Mouse (Mus musculus): Measurements from ENCODE around the gene Atoh8.
A peak's percentile ranks its signal among the peaks of the same experiment; 100 is the strongest.

Gene Atoh8

DNA sequence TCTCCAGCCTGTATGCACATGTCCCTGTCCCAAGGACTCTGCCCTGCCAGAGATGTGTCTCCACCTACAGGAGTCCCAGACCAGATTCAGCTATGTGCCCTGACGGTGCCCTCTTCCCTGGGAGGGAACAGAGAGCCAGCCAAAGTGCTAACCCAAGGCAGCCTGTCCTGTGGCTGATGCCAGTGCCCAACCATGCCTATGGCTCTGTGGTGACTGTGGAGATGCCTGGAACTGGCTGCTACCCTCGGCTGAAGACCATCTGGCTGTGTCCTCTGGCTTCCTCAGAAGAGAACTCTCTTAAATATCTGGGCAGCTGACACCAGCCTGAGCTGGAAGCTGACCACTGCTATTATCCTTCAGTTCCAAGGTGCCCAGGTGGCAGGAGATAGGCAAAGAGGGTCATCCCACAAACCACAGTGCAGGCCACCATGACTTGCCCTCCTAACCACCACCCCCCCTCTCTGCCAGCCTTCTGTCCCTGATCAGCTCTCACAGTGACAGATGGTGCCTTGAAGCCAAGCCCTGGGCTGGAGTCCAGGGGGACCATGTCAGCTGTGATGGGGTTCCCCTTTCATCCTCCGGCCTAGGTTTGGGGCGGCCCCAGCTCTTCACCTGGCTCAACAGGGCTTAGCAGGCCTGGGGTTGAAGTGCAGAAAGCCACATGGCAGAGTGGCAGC, 18.7 kb upstream of the Atoh8 start:
- DNase-seq, result no peak

DNA sequence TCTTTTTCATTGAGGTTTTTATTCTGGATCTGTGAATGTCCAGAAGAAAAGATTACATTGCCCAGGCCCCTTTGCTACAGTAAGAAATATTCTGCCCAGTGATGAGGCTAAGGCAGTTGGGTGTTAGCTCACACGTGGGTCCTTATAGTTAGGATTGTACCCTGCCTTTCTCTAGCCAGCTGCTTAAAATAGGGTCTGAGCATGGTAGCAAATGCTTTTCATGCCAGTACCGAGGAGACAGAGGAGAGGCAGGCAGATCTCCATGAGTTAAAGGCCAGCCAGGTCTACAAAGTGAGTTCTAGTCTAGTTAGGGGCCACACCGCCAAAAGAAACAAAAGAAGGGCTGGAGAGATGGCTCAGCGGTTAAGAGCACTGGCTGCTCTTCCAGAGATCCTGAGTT, 17.8 kb upstream of the Atoh8 start:
- DNase-seq, result no peak

DNA sequence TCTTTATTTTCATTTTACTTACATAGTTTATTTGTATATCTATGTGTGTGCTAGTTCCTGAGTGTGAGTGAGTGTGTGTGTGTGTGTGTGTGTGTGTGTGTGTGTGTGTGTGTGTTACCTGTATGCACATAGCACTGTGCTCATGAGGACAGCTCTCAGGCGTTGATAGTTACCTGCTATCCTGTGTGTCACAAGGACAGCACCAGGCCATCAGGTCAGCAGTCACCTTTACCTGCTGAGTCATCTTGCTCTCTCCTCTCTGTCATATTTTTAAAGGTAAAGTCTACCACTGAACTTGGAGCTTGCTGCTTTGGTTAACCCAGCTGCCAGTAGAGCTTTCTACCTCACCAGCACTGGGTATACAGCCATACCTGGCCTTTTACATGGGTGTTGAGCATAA, 17.1 kb upstream of the Atoh8 start:
- no peak for DNase-seq

DNA sequence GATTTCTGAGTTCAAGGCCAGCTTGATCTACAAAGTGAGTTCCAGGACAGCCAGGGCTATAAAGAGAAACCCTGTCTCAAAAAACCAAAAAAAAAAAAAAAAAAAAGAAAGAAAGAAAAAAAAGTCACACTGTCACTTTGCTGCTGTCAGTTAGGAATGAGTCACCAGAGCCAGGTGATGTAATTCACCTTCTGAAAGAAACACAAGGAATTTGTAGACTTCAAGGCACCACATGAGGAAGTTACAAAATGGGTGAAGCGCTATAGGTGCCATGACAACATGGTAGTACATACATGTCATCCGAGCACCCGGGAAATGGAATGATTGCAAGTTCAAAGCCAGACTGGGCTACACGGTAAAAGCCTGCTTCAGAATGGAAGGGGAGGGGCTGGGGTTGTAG, 14.6 kb upstream of the Atoh8 start:
- no peak for DNase-seq

DNA sequence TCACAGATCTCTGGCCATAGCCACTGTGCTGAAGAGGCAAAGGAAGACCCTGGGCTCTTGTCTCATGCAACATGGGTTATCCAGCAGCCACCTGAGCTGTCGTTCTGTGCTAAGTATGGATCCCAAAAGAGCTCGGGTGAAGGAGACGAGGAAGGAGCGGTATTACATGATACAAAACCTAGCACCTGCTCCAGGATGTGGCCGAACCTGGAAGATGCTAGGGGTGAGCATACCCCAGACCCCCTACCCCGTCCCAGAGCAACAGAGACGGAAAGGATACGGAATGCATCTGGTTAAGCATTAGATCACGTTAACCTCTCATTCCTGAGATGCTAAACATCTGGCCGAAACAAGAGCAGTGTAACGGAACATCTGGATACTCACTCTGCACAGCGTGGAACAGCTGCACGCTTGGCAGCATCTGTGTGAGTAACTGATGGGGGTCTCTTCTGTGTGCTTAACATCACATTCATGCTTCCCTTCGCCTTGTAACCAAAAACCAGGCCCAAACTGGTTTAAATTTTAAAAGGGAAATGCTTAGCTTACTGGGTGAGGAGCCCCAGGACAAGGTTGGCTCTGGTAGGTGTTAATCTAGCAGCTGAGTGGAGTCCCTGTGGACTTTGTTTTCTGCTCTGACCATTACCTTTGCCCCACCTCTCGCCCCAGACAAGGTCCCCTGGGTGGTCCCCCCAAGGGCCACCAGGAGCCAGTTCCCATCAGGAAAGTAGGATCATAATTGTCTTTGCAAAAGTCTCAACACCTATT, 13.0 kb upstream of the Atoh8 start:
- no peak for DNase-seq

DNA sequence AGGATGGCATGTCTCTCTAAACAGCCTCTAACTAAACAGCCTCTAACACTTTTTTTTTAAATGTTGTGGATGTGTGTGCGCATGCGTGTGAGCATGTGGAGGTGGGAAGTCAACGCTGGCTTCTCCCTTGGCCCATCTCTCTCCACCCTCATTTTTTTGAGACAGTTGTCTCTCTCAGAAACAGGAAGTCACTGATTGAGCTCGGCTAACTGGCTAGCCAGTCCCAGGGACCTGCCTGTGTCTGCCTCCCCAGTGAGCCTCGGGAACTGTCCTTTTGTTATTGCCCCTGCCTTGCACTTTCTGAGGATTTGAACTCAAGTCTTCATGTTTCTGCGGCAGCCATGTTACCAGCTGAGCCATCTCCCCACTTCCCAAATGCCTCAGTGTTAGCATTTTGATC, 10.9 kb upstream of the Atoh8 start:
- DNase-seq, result no peak

DNA sequence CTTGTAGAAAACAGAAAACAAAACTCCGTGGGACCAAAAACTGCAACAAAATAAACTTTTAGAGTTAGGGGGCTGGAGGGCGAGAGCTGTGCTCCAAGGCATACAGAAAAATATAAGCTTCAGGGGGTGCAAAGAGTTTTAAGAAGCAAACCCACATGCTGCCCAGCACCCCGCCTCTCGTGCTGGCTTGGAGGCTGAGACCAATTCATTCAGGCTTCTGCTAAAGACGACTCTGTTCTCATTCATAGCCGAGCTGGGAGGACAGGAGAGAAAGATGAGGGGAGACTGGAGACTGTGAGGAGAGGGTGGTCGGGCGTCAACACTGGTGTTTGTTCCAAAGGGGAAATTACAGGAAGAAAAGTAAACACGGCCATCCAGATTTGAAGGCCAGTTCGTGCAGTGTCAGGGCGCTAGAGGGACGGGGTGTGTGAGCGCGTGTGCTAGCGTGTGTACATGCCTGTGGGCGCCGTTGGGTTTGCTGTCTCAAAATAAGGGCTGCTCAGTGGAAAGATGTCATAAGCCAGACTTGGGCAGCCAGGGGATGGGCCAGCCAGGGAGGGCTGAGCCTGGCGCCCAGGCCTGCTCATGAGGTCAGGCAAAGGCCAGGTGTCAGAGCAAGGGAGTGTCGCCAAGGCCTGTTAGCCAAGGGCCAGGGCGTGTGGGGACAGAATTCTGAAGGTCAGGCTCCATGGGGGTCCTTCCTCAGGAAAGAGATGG, 9.3 kb upstream of the Atoh8 start:
- no peak for DNase-seq

DNA sequence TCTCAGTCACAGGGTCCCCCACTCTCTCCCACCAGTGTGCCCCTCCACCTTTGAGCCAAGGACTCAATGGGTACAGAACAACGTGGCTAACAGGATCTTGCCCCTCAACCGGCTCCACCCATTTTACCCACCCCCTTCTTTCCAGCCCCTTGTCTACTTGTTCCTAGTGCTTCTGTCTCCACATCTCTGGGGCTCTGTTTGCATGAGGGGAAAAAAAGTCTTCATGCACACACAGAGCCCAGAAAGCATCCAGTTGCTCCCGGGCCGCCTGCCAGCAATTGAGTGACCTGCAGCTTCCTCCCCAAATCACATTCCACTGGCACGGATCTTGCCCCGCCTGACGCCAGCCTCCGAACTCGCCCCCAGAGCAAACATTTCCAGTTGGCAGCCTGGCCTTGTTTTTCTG, 8.8 kb upstream of the Atoh8 start:
- no peak for DNase-seq

DNA sequence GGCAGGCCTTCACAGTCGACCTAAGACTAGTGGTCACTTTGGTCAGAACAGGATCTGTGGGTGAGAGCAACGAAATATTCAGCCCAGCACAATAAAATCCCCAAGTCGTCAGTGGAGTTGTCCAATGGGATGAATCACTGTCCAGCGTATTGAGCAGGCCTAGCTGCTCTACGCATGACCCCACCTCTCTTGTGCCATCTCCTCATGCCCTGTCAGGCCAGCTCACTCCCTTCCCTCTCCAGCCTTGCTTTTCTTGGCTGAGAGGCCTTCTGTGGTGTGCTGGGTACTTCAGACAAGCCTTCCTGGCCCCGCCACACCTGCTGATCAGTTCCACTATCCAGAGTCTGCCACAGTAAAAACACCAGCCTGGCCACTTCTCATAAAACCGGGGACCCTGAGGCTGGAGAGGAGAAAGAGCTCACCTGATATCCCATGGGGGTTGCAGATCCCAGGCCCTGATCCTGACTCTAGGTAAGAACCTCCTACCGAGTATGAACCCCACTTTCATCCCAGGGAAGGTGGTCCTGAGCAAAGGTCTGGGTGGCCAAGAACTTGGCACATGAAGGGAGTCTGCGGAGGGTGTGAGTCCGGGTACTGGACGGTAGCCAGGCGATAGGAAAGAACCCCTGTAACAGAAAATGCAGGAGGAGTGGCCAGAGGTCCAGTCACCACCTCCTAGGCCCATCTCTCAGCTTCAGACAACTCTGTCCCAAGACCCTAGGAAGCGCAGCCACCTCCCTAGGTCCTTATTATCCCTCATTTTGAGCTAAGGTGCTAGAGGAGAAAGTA, 7.3 kb upstream of the Atoh8 start:
- DNase-seq, result no peak

DNA sequence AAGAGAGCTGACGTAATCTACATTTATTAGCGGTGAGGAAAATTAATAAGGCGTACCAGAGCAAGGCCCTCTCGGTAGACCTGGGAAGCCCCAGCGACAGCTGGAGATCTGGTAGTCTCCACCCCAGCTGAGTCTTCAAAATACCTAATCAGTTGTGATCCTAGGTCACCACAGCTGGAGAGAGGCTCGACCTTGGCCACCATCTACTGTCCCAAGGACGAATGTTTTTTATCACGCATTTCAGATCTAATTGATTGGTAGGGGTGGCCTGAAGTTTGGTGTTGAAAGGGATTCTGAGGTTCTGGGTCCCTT, 6.4 kb upstream of the Atoh8 start:
- DNase-seq, result no peak

DNA sequence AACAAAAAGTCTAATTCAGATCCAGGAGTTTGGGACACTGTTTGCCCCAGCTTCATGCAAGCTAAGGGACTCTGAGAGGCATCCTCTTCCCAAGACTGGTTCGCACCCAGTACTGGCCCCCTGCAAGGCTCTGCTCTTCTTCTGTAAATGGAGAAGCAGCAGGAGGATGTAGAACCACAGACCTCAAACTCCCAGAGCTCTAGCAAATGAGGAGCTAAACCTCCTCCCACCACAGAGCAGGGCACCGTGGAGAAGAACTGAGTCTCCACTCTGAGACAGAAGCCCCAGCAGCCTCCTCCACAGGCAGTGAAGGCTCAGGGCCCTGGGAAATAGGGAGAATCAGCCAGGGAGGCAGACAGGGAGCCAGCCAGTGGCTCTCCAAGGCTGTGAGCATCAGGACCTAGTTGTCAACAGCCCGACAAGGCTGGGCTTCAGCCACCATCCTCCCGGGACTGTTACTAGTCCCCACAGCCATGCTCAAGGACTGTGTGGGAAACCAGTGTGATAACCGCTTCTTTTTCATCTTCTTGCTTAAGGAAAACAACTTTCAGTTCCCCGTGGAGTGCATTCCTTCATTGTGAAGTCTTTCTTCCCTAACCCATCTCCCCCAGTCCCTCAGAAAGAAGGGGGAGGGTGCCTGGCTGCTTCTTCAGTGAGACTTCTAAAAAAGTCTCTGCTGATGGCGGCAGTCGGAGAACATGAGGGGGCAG, 5.9 kb upstream of the Atoh8 start:
- no peak for DNase-seq

DNA sequence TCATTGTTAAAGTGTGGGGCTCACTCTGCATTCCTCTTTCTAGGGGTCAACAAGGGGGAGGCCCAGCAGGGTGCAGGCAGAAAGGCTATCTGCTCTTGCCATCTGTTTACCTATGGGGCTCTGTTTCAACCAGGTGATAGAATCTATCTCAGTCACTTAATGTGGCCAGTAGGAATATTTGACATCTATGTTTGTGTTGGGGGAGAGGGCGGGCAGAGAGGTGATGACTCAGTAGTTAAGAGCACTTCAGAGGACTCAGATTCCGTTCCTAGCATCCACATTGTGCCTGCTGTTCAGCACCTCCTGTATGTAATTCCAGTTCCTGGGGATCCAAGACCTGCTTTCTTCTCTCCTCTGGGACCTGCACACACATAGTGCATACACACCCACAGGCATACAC, 4.7 kb upstream of the Atoh8 start:
- no peak for DNase-seq

DNA sequence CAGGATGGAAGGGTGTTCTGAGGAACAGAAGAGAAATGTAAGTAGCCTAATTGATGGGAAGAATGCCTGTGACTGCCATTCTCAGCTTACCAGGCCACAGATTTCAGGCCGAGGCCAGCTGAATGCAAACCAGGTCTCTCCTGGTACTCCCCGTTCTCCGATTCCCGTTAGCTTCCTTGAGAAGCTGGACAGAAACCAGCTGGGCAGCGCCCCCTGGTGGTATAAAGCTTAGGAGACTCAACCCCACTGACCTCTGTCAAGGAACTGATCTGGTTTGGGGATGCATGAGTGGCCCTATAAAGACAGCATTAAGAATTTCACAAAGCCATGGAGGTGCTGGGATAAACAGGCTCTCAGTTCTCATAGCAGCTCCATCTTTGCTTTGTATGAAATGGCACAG, 1.7 kb upstream of the Atoh8 start:
- peak; percentile 35 to 40 for DNase-seq

DNA sequence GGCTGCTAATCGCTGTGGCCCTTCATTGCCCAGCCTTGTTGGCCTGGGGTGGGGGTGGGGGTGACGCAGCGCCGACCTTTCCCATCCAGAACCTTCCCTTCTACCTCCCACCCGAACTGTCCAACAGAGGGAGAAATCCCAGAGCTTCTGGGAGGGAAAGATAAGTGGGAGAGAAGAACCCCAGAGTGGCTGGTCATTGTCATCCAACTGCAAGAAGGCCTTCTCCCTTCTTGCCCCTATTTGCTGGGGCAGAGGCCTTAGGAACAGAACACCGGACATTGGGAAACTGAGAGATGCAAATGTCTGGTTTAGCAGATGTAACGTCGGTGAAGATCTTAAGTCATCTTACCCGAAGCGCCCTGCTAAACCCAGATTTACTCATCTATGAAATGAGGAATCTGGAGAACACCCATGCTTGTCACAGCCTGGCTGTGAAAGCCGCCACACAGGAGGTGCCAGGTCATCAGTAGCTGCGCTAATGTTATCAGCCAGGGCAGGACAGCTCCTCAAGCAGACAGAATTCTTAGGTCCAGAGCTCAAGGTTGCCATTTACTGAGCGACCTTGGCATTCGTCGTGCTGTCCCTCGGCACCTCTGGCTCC, 530 bp upstream of the Atoh8 start:
- DNase-seq, result no peak

DNA sequence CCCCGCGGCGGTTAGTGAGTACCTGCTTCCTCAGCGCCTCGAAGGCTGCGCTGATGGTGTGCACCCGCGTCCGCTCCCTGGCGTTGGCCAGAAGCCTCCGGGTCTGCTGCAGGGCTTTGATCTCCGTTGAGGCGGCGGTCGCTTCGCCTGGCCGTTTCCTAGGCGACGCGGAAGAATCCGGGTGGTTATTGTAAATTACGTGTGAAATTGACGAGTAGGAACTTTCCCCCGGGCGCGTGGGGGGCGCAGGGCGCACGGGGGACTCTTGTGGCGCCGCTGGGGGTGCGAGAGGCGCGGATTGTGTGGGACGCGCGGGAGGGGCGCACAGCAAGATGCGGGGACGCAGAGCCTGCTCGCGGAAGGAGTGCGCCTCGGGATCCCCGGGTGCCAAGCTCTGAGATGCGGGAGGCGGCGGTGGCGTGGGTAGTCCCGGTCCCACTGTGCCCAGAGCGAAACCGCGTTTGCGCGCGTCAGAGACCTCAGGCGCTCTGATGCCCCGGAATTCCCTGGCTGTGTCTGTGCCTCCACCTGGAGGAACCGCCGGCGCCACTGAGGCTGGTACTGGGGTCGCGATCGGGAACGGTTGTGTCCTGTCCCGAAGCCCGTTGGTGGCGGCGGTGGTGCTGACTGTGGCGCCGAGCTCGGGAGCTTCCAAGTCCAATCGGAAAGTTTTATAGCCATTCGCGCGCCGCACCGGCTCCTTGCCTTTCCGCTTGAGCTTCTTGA, 842 bp downstream of the Atoh8 start:
- no peak for DNase-seq

DNA sequence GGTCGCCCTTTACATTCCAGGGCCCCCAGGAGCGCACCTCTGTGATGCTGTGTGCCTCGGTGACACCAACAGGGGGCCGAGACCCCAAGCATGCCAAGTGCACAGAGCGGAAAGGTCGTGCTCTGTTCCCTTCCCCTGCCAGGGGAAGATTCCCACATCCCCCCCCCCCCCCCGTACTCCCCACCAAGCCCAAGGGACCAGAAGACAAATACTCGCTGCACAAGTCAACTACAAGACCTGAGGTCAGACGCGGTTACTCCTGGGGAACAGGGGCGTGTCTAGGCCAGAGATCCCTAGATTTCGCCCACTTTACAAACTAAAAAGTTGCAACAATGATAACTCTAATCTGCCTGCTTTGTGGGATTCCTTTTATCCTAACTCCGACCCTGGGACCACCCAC, 1.4 kb downstream of the Atoh8 start:
- DNase-seq, result no peak

DNA sequence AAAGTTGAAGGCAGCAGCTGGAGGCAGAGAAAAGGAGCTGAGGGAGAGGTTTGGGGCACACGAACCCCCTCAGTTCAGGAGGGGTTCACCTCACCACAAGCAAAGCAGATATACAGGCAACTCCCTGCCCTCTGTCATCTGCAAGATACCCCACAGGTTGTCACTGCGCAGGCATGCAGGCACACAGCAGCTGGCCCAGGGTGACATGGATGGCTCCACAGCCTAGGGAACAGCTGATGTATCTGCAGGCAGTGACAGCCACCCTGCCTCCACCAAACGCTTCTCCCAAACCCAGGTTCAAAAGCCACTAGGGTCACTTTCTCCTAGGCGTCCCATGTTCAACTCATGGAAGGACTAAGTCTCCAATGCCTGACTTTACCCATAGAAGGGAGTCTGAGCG, 2.5 kb downstream of the Atoh8 start:
- DNase-seq, result no peak

DNA sequence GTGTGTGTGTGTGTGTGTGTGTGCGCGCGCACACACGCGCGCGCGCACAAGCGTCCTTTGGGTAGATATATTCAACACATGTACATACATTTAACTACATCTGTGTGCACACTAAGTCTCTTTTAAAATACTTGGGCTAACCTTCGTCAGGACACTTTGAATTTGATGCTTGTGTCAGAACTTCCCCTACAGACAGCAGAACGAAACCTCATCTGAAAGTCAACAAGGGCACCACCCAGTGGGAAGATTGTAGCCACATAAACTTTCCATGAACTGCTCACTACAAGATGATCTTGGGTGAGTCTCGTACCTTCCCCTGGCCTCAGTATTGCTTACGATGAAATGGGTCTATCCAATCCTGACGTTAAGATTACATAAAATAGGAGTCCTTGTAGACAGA, 3.0 kb downstream of the Atoh8 start:
- no peak for DNase-seq

DNA sequence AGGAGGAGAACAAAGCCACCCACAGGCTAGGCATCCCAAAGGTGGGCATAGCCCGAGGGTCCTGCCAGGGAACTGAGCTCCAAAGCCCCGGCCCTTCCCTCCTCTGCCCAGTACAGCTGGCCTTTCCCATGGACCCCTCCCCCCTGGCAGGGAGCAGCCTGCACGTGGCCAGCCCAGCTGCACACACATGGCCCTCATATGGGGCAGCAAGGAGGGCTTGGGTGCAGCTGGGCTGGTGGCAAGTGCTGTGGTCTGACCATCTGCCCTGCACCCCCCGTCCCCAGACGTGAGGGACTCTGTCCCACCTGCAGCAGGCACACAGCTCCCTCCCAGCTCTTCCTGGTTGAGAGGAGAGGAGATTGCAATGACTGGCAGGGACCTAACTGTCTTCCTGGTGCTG, 4.5 kb downstream of the Atoh8 start:
- DNase-seq, result no peak

DNA sequence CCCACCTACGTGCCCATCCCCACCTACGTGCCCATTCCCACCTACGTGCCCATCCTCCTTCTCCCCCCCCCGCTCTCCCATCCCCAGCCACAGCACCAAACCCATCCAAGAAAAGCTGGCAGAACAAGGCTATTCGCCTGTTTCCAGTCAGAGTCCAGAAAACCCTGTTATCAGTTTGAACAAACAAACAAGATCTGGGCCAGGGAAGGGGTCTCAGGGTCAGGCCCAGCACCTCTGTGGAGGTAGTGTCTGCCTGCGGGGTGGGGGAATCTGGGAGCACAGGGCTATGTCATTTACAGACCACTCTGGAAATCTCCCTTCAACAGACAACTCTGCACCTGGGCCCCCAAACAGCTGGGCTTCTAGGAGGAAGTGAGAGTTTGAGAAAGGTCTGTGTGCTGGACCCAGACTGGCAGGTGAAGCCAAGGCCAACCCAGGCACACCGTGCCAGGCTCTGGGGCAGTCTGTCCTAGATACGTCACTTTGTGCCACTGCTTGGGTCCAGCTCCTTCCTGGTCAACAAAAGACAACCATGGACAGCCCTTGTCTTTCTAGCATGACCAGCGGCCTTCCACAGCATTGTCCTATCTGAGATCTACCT, 7.6 kb downstream of the Atoh8 start:
- no peak for DNase-seq

DNA sequence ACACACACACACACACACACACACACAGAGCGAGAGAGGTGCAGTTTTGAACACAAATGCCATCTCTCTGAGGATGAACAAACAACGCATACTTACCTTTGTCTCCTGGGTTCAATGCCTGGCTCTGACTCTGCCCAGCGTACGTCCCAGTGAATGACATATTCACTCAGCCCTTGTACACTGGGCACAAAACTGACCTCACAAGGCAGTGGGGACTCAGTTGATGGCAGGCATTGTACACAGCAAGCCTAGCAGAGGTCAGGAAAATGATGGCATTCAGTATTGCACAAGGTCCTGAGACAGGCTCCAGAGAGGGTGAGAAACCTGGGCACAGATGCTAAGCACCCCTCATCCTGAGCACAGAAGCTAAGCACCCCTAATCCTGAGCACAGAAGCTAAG, 8.4 kb downstream of the Atoh8 start:
- no peak for DNase-seq

Measured in thymus, adult 18-20 months (tissue).